Mouse (Mus musculus): ENCODE data around the gene Dzip3.

Gene Dzip3

GRCm38 (mm10) chr16:48993559-48994342 is at the start of gene Dzip3, which contains the start of gene Cip2a:
Gene Dzip3 (minus strand): TSS chr16:48994165.
Gene Cip2a (plus strand): TSS chr16:48994185.
- DNase-seq = peak; percentile 93

- no peak for DNase-seq
Observed at GRCm38 (mm10) chr16:49040554-49041221, 46.7 kb upstream of the Dzip3 start.

- no peak for DNase-seq
Observed at GRCm38 (mm10) chr16:49037771-49038170, 43.8 kb upstream of the Dzip3 start.

DNA sequence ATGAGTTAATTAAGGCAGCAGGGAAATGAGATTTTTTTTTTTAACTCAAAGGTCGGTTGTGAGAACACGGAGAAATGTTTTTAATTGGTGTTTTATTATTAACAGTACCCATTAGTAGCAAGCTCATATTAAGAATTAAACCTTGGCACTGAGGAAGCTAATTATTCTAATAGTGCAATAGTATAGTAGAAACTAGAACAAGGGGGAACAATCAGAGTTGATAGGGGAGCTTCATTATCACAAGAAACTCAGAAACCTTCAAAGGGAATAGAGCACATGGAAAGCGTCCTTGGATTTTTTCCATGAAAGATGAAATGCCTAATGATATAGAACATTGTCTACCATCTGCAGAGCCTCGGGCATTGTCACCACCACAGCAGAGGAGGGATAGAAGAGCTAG is 41.9 kb upstream of the Dzip3 start:
- no peak for DNase-seq

GRCm38 (mm10) chr16:49016620-49017332 is 22.8 kb upstream of the Dzip3 start:
- DNase-seq = no peak

GRCm38 (mm10) chr16:49004151-49004550 is 10.2 kb upstream of the Dzip3 start:
- DNase-seq = no peak

DNA sequence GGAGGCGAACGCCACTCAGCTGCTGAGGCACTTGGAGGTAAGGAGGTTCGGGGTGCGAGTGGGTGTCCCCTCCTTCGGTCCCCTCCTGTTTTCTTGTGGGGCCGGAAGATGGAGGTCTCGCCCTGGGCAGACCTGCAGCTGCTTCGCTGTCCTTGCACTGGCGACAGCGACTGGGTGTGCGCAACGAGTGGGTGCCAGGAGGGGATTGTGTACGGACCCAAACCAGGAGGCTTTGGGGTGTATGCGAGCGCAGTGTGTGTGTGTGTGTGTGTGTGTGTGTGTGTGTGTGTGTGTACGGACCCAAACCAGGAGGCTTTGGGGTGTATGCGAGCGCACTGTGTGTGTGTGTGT is 353 bp upstream of the Dzip3 start:
- no peak for DNase-seq

DNA sequence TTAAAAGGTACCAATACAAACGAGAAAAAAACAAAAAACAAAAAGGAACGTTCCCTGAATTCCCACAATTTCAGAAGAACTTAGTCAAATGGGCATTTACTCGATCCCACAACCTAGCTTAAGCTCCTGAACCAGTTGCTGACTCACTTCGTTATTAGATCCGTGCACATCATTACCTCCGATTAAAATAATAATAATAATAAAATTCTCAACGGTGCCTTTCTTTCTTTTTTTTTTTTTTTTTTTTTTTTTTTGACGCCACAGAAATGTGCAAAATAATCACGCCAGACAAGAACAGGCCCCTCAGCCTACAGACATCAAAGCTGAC is 770 bp downstream of the Dzip3 start:
- no peak for DNase-seq

- DNase-seq = no peak
Observed at GRCm38 (mm10) chr16:48992437-48993230, 1.3 kb downstream of the Dzip3 start.

DNA sequence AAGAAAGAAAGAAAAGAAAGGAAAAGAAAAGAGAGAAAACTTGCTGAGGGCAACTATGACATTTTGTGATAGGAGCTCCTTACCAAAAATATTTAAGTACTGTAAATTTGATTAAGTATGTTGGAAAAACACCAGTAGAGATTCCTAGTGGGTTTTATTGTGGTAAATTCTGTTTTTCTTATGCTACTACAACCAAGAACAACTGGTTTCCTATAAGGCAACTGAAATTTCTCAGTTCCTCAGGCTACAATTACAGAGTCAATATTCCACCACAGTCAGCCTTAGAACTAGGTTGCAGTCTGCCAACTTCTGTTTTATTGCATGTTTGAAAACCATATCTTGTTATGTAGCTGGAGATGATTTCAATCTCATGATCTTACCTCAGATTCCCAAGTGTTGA is 4.3 kb downstream of the Dzip3 start:
- DNase-seq = no peak

GRCm38 (mm10) chr16:48985034-48985627 is 8.8 kb downstream of the Dzip3 start:
- DNase-seq = no peak

- DNase-seq = no peak
Observed at GRCm38 (mm10) chr16:48979965-48980364, 14.0 kb downstream of the Dzip3 start.

DNA sequence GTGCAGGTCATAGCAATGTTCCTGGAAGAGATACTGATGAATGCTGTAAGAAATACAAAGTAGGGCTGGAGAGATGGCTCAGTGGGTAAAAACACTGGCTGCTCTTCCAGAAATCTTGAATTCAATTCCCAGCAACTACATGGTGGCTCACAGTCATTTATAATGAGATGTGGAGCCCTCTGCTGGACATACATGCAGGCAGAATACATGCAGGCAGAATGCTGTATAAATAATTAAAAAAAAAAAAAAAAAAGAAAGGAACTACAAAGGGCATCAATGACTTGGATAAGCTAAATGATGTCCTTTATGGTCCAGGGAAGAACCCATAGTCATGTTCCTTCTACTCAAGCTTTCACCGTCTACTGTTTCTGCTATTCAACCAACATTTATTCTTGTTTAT is 20.4 kb downstream of the Dzip3 start:
- DNase-seq = no peak

DNA sequence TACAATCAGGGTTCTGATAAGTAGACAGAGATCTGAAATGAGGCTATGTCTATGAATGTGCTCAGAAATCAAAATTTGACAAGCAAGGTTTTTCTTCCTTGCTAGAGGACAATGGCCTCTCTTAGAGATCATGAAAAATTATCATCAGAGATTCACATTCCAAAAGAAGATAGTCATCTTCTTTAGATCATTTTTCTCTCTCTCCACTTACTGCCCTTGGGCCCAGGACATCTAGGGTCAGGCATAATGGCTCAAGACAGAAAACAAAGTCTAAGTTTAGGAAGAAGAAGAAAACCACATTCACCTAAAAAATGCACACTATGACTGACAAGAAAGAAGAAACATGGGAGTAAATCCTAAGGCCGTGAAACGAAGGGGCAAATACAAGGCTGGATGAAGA is 21.0 kb downstream of the Dzip3 start:
- DNase-seq = no peak

GRCm38 (mm10) chr16:48941805-48942204 is 52.2 kb downstream of the Dzip3 start:
- DNase-seq = peak; percentile 58

DNA sequence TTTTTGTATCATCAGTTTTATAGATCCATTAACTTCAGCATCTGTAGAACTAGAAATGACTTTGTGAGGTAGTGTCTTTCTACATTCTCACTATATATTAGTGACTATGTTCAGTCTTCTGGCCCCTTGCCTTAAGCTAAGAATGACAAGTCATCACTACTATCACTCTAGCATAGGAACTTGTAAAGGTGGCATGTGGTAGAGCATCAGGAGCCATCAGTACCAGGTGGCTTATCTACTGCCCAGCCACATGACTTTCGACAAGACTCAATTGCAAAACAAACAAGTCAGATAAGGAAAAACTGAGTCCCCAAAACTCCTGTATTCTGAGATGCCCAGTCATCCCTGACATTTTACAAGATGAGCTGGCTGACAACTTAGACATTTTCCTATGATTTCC is 70.2 kb downstream of the Dzip3 start:
- DNase-seq = no peak

- DNase-seq = no peak
Observed at GRCm38 (mm10) chr16:48913206-48913605, 80.8 kb downstream of the Dzip3 start.

- DNase-seq = no peak
Observed at GRCm38 (mm10) chr16:48911184-48911583, 82.8 kb downstream of the Dzip3 start.

DNA sequence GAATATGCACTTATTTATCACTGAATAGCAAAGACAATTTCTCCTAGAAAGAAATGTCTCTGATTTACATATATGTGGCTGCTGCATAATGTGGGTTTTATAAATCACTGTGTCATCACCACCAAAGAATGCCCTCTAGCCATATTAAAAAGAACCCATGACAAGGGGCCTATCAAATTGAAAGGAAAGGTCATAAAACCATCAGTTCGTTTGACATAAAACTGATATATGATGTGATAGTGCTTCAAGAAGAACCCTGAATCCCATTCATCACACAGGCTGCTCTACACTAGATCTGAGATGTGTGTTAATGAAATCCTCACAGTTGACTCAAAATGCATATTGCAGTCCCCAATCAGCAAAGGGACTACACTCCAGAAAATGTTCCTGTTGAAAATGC is 94.1 kb downstream of the Dzip3 start:
- DNase-seq = no peak

DNA sequence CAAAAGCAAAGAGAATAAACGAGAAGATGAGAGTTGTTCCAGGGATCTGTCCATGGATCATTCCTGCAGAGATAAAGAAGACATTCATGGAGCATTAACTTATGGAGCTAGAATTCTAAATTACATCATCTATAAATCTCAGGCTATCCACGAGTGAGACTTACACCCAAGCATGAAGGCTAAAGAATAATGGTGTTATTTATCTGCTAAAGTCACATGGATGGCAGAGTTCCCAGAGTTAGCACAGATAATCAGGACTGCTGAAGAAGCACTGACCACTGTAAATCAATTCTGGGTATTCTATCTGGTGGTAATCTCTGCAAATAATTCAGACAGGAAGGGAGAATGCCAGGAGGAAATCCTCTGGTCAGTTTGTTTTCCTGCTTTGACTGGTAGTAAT is 103.2 kb downstream of the Dzip3 start:
- DNase-seq = no peak

Measured in right cerebral cortex, postnatal 4 days (tissue).